Mouse (Mus musculus) thymus, adult 2 months (tissue): ENCODE data around the gene Lpxn. TPM values are rescaled to one million over a fixed set of nuclear protein-coding genes. Genes with fewer than 3 reads are reported as not detected.

Source experiments
- DNase-seq: peaks from one replicate; pipeline ENCODE4 v3.0.0; 2021
- H3K27ac ChIP-seq: fragments of 200-500 bp; 2 replicates; pipeline ENCODE4 v1.5.1; 2012; ENCODE audit warnings: low read length, control low read depth; ENCODE audit not compliant: control insufficient read depth, insufficient read depth
- H3K27me3 ChIP-seq: fragments of 200-500 bp; 2 replicates; pipeline ENCODE4 v1.6.1; 2012; ENCODE audit warnings: mild to moderate bottlenecking, low read length, moderate library complexity, mixed read lengths; ENCODE audit not compliant: control insufficient read depth, insufficient read depth
- H3K36me3 ChIP-seq: fragments of 200-500 bp; 2 replicates; pipeline ENCODE4 v1.6.1; 2012; ENCODE audit warnings: mild to moderate bottlenecking, low read length, moderate library complexity; ENCODE audit not compliant: control insufficient read depth, insufficient read depth
- H3K4me1 ChIP-seq: fragments of 200-500 bp; replicated peaks from 2 replicates; pipeline ENCODE4 v1.6.1; 2012; ENCODE audit warnings: low read length; ENCODE audit not compliant: control insufficient read depth, insufficient read depth
- H3K4me3 ChIP-seq: fragments of 200-500 bp; 2 replicates; pipeline ENCODE4 v1.5.1; 2012; ENCODE audit warnings: mild to moderate bottlenecking, low read length, control low read depth, moderate library complexity; ENCODE audit not compliant: control insufficient read depth, insufficient read depth
- CTCF ChIP-seq: fragments of 200-500 bp; IDR thresholded peaks from 2 replicates; pipeline ENCODE4 v1.5.1; 2012; ENCODE audit warnings: mild to moderate bottlenecking, control low read depth, low read length, moderate library complexity, borderline replicate concordance; ENCODE audit not compliant: control insufficient read depth, poor library complexity, insufficient read depth; ENCODE audit errors: extremely low read depth
- POLR2A ChIP-seq: fragments of 200-500 bp; IDR thresholded peaks from 2 replicates; pipeline ENCODE4 v1.6.1; 2012; ENCODE audit warnings: mild to moderate bottlenecking, low read length, control low read depth, moderate library complexity; ENCODE audit not compliant: control insufficient read depth, poor library complexity, insufficient read depth; ENCODE audit errors: extremely low read depth
- WGBS: fragments of 180-500 bp; shearing (Covaris S2); methylation state at CpG from one replicate; pipeline ENCODE4 v1.1.7; 2018; 5-methylcytosine and 5-hydroxymethylcytosine counted together
- polyA plus RNA-seq: library from polyadenylated mRNA; depleted of rRNA; stranded (reverse); fragments of >200 nt; gene quantifications from 2 replicates; pipeline ENCODE4 v1.2.3, GENCODE M21; 2012

Lpxn gene
- polyA plus RNA-seq, 1 experiment, result 40.4 TPM

DNA sequence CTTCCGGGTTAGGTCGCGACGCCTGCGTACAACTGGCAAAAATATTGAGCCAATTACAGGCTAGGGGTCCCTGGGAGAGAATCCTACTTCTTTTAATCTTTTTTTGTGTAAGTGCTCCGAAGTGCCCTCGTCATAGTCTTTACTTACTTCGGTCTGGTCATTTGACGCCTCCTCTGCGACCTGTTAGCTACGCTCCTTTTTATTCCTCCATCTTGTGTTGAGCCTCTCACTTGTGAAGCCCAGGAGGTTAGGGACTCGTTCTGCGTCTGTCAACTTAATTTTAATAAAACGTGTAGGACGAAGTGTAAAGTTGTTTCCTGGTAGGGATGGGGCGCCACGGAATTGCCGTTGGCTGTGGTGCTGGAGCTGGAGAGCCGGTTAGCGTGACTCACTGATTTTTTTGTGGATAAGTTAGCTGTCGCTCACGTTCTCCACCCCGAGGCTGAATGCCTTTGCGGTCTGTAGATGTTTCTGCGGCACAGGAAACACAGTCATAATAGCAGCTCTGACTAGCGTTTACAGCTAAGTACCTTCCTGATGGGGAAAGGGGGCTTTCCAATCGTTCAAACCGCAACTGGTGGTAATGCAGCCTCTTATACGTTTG is 437 bp downstream of the Lpxn start:
- Histone ChIP-seq H3K27me3 (no peaks in the 10 kb centered on the region), H3K27ac (peak overlapping the region; percentile 90), H3K36me3 (no peaks in the 10 kb centered on the region), H3K4me1 (peaks cover 2% of the 10 kb centered on the region), H3K4me3 (peak overlapping the region; percentile 52)
- WGBS, result 0% methylated on average over 29 of the region's 29 CpGs
- no peak for TF ChIP-seq CTCF
- 0 out of 2 replicates have a peak, but pooled peaks have one; percentile 31 for TF ChIP-seq POLR2A
- DNase-seq, result peak; percentile 73

DNA sequence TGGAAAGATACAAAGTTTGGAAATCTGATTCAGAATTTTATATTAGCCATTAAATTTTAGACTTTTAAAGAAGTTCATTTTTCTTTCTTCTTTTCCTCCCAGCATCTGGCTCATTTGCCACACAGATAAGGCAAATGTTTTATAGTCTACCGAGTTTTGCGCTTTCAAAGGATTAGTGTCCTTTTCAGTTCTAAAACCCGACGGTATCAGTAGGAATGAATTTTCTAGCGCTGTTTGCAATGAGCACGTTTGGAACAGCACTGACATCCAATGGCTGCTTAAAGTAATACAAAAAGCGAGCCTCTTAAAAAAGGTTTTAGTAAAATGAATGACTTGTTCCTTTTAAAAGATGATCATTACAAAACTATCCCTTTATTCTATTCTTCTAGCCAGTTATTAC is 1.1 kb downstream of the Lpxn start:
- Histone ChIP-seq H3K4me1 (peaks cover 2% of the 10 kb centered on the region), H3K27ac (no peak overlapping the region; the same call in 1 of the 2 replicates), H3K4me3 (no peak overlapping the region), H3K36me3 (no peaks in the 10 kb centered on the region), H3K27me3 (no peaks in the 10 kb centered on the region)
- DNase-seq, result no peak
- TF ChIP-seq CTCF (no peak), POLR2A (no peak)
- 1% methylated on average over 7 of the region's 7 CpGs for WGBS

DNA sequence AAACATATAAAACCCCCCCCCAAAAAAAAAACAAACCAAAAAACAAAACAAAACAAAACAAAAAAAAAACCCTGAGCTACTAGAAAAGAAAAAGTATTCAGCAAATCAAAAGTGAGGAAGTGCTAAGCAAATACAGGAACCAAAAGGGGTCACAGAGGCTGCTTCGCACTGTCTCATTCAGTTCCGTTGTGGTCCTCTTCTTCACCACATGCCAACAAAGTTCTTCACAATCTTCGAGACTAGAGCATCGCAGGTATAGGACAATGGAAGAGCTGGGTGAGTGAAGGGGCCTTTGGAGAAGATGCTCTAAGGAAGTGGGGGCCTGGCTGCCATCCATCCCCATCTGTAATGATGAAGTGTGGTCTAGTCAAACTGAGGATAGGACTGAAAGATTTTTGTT is 2.4 kb downstream of the Lpxn start:
- Histone ChIP-seq H3K36me3 (no peaks in the 10 kb centered on the region), H3K4me3 (peak overlapping the region; percentile 38), H3K27me3 (no peaks in the 10 kb centered on the region), H3K27ac (peak overlapping the region; percentile 90), H3K4me1 (peaks cover 2% of the 10 kb centered on the region)
- peak; percentile 52 for DNase-seq
- 3% methylated on average over 4 of the region's 4 CpGs for WGBS
- no peak for TF ChIP-seq CTCF
- no peak for TF ChIP-seq POLR2A

DNA sequence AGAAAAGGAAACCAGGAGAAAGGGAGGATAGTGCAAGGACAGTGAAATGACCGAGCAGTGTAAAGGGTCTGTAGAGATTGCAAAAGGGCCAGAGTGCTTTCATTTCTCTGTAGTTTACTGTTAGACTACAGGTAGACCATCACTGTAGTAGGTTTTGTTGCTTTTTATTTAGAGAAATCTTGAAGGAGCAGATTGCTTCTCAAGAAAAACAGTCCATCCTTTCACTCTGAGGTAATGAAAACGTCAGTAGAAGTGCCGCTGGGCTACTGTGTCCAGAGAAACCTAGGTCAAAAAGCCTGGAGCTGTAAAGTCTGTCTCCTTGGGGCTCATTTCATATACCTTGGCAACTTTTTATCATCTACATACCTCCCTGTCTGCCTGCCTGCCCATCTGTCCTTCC is 3.1 kb downstream of the Lpxn start:
- Histone ChIP-seq H3K4me3 (no peak overlapping the region), H3K4me1 (peaks cover 2% of the 10 kb centered on the region), H3K27ac (peak overlapping the region; percentile 90; the same call in 1 of the 2 replicates), H3K36me3 (no peaks in the 10 kb centered on the region), H3K27me3 (no peaks in the 10 kb centered on the region)
- 75% methylated on average over 3 of the region's 3 CpGs for WGBS
- TF ChIP-seq CTCF (no peak), POLR2A (no peak)
- no peak for DNase-seq

DNA sequence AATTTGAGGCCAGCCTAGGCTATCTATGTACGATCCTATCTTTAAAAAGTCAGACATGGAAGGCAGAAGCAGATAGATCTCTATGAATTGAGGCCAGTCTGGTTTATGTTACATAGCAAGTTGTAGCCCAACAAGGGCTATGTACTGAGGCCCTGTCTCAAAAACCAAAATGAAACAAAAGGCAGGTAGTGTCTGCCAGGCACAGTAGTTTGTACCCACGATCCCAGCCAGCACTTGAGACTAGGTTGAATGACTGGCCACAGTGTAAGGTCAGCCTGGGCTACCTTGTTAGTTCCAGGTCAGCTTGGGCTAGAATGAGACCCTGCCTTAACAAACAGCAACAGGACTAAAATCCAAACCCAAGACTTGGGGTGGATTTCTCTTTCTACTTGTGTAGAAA is 4.6 kb downstream of the Lpxn start:
- no peak for TF ChIP-seq CTCF
- TF ChIP-seq POLR2A, result no peak
- H3K36me3 ChIP-seq, result no peaks in the 10 kb centered on the region
- no peak overlapping the region for H3K27ac ChIP-seq
- peaks cover 2% of the 10 kb centered on the region for H3K4me1 ChIP-seq
- no peak overlapping the region for H3K4me3 ChIP-seq
- WGBS, result 66% methylated on average over 2 of the region's 2 CpGs
- no peak for DNase-seq
- H3K27me3 ChIP-seq, result no peaks in the 10 kb centered on the region

DNA sequence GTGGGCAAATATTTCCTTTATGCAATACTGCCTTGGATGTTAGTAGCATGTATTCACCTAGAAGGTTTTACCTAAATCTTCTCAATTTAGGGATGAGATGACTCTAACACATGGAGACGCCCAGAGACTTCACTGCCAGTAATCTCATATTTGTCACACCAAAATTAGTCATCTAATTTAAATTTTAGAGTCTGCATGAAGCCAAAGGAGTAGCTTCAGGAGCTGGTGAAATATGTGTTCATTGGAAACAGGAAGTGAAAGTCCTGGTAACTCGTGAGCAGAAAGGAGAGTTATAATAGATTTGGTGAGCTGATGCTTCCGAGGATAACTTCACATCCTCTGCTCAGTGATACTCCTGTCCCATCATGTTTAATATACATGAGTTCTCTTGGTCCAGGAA is 5.1 kb downstream of the Lpxn start:
- DNase-seq, result no peak
- 54% methylated on average over 3 of the region's 3 CpGs for WGBS
- TF ChIP-seq POLR2A, result no peak
- TF ChIP-seq CTCF, result no peak
- no peaks in the 10 kb centered on the region for H3K27me3 ChIP-seq
- no peak overlapping the region for H3K27ac ChIP-seq
- peaks cover 2% of the 10 kb centered on the region for H3K4me1 ChIP-seq
- no peaks in the 10 kb centered on the region for H3K36me3 ChIP-seq
- no peak overlapping the region for H3K4me3 ChIP-seq

DNA sequence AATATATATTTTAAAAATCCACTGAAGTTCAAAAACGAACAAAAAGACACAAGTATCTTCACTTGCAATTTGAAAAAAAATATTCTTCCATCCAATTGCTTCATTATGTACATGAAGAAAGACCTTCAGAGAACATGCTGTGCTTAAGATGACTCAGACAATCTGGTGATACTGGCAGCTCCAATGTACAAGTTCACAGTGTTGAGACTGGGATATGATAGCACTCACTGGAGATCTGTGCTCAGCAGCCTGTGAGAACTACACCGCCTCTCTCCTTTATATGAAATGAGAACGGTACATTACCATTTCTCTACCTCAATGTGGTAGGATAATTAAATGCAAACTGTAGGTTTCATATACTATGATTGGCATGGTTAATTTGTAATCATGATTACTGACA is 6.8 kb downstream of the Lpxn start:
- H3K36me3 ChIP-seq, result no peaks in the 10 kb centered on the region
- H3K27ac ChIP-seq, result no peak overlapping the region
- H3K27me3 ChIP-seq, result no peaks in the 10 kb centered on the region
- DNase-seq, result no peak
- TF ChIP-seq POLR2A (no peak), CTCF (no peak)
- no peak overlapping the region for H3K4me3 ChIP-seq
- peaks cover 2% of the 10 kb centered on the region for H3K4me1 ChIP-seq
- WGBS, result 95% methylated on average over 3 of the region's 3 CpGs
